Mouse (Mus musculus): ENCODE results near the gene Gpr87. TPM values are rescaled to one million over a fixed set of nuclear protein-coding genes. Genes with fewer than 3 reads are reported as not detected.

The Gpr87 gene
- polyA plus RNA-seq, 1 experiment from 2014 or later, result 46.9 TPM

GRCm38 (mm10) chr3:59225411-59225810 is 30.5 kb upstream of the Gpr87 start:
- Histone ChIP-seq H3K4me1 (replicated peaks; ENCODE audit: control insufficient read depth, insufficient read depth) (no peaks in the 10 kb centered on the region), H3K4me2 (replicated peaks; ENCODE audit: low read depth) (no peak overlapping the region), H3K36me3 (ENCODE audit: control insufficient read depth, insufficient read depth, low read length) (no peaks in the 10 kb centered on the region), H3K9ac (ENCODE audit: low read length) (no peak overlapping the region), H3K27ac (replicated peaks) (no peak overlapping the region), H3K9me3 (ENCODE audit: control insufficient read depth, low read length) (no peaks in the 10 kb centered on the region), H3K4me3 (ENCODE audit: low read depth, low read length) (no peak overlapping the region), H3K27me3 (ENCODE audit: control insufficient read depth, insufficient read depth, low read length) (no peaks in the 10 kb centered on the region)
- ATAC-seq (ENCODE audit: low FRiP score, low TSS enrichment), result no peak
- TF ChIP-seq EP300 (optimal IDR thresholded peaks at IDR 0.05), result no peak
- no peak for TF ChIP-seq CTCF (IDR thresholded peaks at IDR 0.05; ENCODE audit: low read depth)
- no peak for DNase-seq (ENCODE audit: low spot score)

GRCm38 (mm10) chr3:59222303-59222702 is 27.4 kb upstream of the Gpr87 start:
- ATAC-seq (ENCODE audit: low FRiP score, low TSS enrichment), result no peak
- WGBS, result 83% methylated on average over 2 of the region's 2 CpGs

DNA sequence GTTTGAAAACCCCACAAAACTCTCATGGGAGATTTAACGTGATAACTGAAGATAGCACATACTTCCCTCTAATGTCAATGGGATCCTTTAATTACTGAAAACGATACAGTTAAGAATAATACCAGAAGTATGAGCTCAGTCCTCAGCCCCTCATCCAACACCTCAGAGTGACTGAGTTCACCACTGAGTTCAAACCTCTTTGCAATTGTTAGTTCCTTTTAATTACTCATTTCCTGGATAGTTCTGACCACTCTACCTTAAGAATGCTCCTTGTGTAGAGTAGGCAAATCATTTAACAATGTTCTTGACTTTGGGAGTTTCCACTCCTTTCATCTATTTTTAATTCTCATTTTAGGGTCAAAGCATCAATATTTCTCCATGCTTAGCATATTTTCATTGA is 24.4 kb upstream of the Gpr87 start:
- H3K27ac ChIP-seq (replicated peaks), result no peak overlapping the region
- no peaks in the 10 kb centered on the region for H3K27me3 ChIP-seq (ENCODE audit: control insufficient read depth, insufficient read depth, low read length)
- ATAC-seq (ENCODE audit: low FRiP score, low TSS enrichment) (no peak), DNase-seq (ENCODE audit: low spot score) (no peak)
- 76% methylated on average over 2 of the region's 2 CpGs for WGBS
- H3K9me3 ChIP-seq (ENCODE audit: control insufficient read depth, low read length), result no peaks in the 10 kb centered on the region
- H3K4me1 ChIP-seq (replicated peaks; ENCODE audit: control insufficient read depth, insufficient read depth), result no peaks in the 10 kb centered on the region
- H3K4me2 ChIP-seq (replicated peaks; ENCODE audit: low read depth), result no peak overlapping the region
- no peak overlapping the region for H3K4me3 ChIP-seq (ENCODE audit: low read depth, low read length)
- H3K9ac ChIP-seq (ENCODE audit: low read length), result no peak overlapping the region
- TF ChIP-seq EP300 (optimal IDR thresholded peaks at IDR 0.05) (no peak), CTCF (IDR thresholded peaks at IDR 0.05; ENCODE audit: low read depth) (no peak)
- no peaks in the 10 kb centered on the region for H3K36me3 ChIP-seq (ENCODE audit: control insufficient read depth, insufficient read depth, low read length)

More at GRCm38 (mm10) chr3:59222303-59222702, 27.4 kb upstream of the Gpr87 start:
- no peak overlapping the region for H3K4me3 ChIP-seq (ENCODE audit: low read depth, low read length)
- no peak for DNase-seq (ENCODE audit: low spot score)
- TF ChIP-seq EP300 (optimal IDR thresholded peaks at IDR 0.05), result no peak
- TF ChIP-seq CTCF (IDR thresholded peaks at IDR 0.05; ENCODE audit: low read depth), result no peak
- H3K27ac ChIP-seq (replicated peaks), result no peak overlapping the region
- no peaks in the 10 kb centered on the region for H3K36me3 ChIP-seq (ENCODE audit: control insufficient read depth, insufficient read depth, low read length)
- H3K4me1 ChIP-seq (replicated peaks; ENCODE audit: control insufficient read depth, insufficient read depth), result no peaks in the 10 kb centered on the region
- H3K9me3 ChIP-seq (ENCODE audit: control insufficient read depth, low read length), result no peaks in the 10 kb centered on the region
- no peak overlapping the region for H3K9ac ChIP-seq (ENCODE audit: low read length)
- no peaks in the 10 kb centered on the region for H3K27me3 ChIP-seq (ENCODE audit: control insufficient read depth, insufficient read depth, low read length)
- no peak overlapping the region for H3K4me2 ChIP-seq (replicated peaks; ENCODE audit: low read depth)

DNA sequence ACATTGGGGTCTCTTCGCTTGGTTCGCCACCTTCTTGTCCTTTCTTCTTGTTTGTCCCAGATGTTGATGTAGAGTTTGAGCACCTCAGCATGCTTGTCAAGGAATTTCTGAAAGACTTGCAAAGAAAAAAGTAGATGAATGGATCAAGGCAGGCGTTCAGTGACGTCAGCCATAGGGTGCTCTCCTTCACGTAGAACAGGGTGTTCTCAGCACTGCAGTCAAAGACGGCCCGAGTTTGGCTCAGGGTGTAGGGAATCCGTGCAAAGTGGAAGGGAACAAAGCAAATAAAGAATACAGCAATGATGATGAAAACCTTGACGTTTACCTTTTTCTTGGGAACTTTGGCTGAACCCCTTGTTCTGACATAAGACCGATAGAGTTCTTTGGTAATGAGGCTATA is 22.3 kb upstream of the Gpr87 start:
- no peak overlapping the region for H3K9ac ChIP-seq (ENCODE audit: low read length)
- ATAC-seq (ENCODE audit: low FRiP score, low TSS enrichment) (no peak), DNase-seq (ENCODE audit: low spot score) (no peak)
- H3K4me3 ChIP-seq (ENCODE audit: low read depth, low read length), result no peak overlapping the region
- TF ChIP-seq CTCF (IDR thresholded peaks at IDR 0.05; ENCODE audit: low read depth) (no peak), EP300 (optimal IDR thresholded peaks at IDR 0.05) (no peak)
- H3K27me3 ChIP-seq (ENCODE audit: control insufficient read depth, insufficient read depth, low read length), result no peaks in the 10 kb centered on the region
- no peaks in the 10 kb centered on the region for H3K4me1 ChIP-seq (replicated peaks; ENCODE audit: control insufficient read depth, insufficient read depth)
- no peak overlapping the region for H3K4me2 ChIP-seq (replicated peaks; ENCODE audit: low read depth)
- no peaks in the 10 kb centered on the region for H3K36me3 ChIP-seq (ENCODE audit: control insufficient read depth, insufficient read depth, low read length)
- WGBS, result 83% methylated on average over 10 of the region's 10 CpGs
- no peak overlapping the region for H3K27ac ChIP-seq (replicated peaks)
- no peaks in the 10 kb centered on the region for H3K9me3 ChIP-seq (ENCODE audit: control insufficient read depth, low read length)

GRCm38 (mm10) chr3:59212404-59212803 is 17.5 kb upstream of the Gpr87 start:
- ATAC-seq (ENCODE audit: low FRiP score, low TSS enrichment), result no peak
- H3K36me3 ChIP-seq (ENCODE audit: control insufficient read depth, insufficient read depth, low read length), result no peaks in the 10 kb centered on the region
- no peak overlapping the region for H3K4me3 ChIP-seq (ENCODE audit: low read depth, low read length)
- no peak overlapping the region for H3K4me2 ChIP-seq (replicated peaks; ENCODE audit: low read depth)
- H3K9ac ChIP-seq (ENCODE audit: low read length), result no peak overlapping the region
- no peaks in the 10 kb centered on the region for H3K4me1 ChIP-seq (replicated peaks; ENCODE audit: control insufficient read depth, insufficient read depth)
- DNase-seq (ENCODE audit: low spot score), result no peak
- H3K9me3 ChIP-seq (ENCODE audit: control insufficient read depth, low read length), result no peaks in the 10 kb centered on the region
- no peak for TF ChIP-seq CTCF (IDR thresholded peaks at IDR 0.05; ENCODE audit: low read depth)
- no peak for TF ChIP-seq EP300 (optimal IDR thresholded peaks at IDR 0.05)
- H3K27ac ChIP-seq (replicated peaks), result no peak overlapping the region
- no peaks in the 10 kb centered on the region for H3K27me3 ChIP-seq (ENCODE audit: control insufficient read depth, insufficient read depth, low read length)

DNA sequence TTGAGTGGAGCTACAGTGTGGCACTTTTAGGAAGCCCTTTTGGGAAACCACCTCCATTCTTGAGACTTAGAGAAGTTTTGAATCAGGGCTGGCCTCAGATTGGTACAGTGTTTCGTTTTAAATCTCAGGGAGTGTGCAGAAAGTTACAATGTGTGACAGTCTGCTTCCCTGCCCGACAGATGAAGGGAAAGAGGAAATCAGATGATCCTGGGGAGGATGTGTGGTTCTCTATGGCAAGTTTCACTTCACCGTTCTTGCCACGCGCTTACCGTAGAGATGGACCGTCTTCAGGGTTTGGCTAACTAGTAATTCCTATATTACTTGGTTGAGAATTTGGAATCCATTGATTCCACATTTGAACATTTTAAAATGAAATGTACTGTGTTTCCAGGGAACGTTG is 16.9 kb upstream of the Gpr87 start:
- ATAC-seq (ENCODE audit: low FRiP score, low TSS enrichment) (no peak), DNase-seq (ENCODE audit: low spot score) (no peak)
- H3K27me3 ChIP-seq (ENCODE audit: control insufficient read depth, insufficient read depth, low read length), result no peaks in the 10 kb centered on the region
- H3K4me3 ChIP-seq (ENCODE audit: low read depth, low read length), result no peak overlapping the region
- WGBS, result 87% methylated on average over 8 of the region's 8 CpGs
- TF ChIP-seq CTCF (IDR thresholded peaks at IDR 0.05; ENCODE audit: low read depth), result no peak
- TF ChIP-seq EP300 (optimal IDR thresholded peaks at IDR 0.05), result no peak
- H3K4me1 ChIP-seq (replicated peaks; ENCODE audit: control insufficient read depth, insufficient read depth), result no peaks in the 10 kb centered on the region
- H3K9ac ChIP-seq (ENCODE audit: low read length), result no peak overlapping the region
- H3K27ac ChIP-seq (replicated peaks), result no peak overlapping the region
- H3K4me2 ChIP-seq (replicated peaks; ENCODE audit: low read depth), result no peak overlapping the region
- H3K9me3 ChIP-seq (ENCODE audit: control insufficient read depth, low read length), result no peaks in the 10 kb centered on the region
- H3K36me3 ChIP-seq (ENCODE audit: control insufficient read depth, insufficient read depth, low read length), result no peaks in the 10 kb centered on the region
